Mouse (Mus musculus) ES-Bruce4 (cell line): ENCODE data around the gene Adgrb2.

Experiments
- CTCF ChIP-seq: IDR thresholded peaks from one replicate; pipeline ENCODE4 v1.8.1; 2011; ENCODE audit warnings: low read depth, low read length
- EP300 ChIP-seq: IDR thresholded peaks from 2 replicates; pipeline ENCODE4 v1.6.1; 2011; ENCODE audit warnings: low read depth, low read length; ENCODE audit not compliant: insufficient read depth

GRCm38 (mm10) chr4:129965294-129965693 is 19.4 kb upstream of the Adgrb2 start:
- TF ChIP-seq CTCF (no peak), EP300 (no peak)
